Mouse (Mus musculus): ENCODE data around the gene Wfdc12. TPM values are rescaled to one million over a fixed set of nuclear protein-coding genes. Genes with fewer than 3 reads are reported as not detected.
A peak's percentile ranks its signal among the peaks of the same experiment; 100 is the strongest.
"Not testable (repeated sequence)": the region's sequence is repeated elsewhere in the genome, so short reads cannot be mapped to it uniquely, and the experiment has no call there.

Wfdc12 gene
- not detected in 2 replicates for polyA plus RNA-seq (2016; fragmentation: Nextera tagmentation; extraction: Ambion mirVana)

DNA sequence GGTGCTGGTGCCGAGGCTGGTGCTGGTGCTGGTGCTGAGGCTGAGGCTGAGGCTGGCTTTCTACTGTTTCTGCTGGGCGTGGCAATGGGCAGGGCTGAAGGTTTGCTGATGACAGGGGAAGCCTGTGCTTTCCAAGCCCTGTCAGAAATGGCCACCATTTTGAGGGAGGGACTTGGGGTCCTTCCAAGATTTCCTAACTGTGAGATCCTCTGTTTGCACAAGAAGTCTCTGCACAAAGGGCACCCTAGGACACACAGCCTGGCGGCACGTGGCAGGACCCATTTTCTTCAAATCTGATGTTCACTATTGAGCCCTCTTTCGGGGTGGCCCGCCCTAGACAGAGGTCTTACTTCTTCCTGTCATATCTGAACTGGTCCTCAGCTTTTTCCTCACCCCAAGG, at the start of gene Wfdc12:
TSS of gene Wfdc12 (minus strand) at position 33 of the 400 bp plus-strand sequence.
- Histone ChIP-seq H3K36me3 (no peaks in the 10 kb centered on the region), H3K27ac (no peak within 1 kb of the TSS), H3K9me3 (no peaks in the 10 kb centered on the region), H3K27me3 (ENCODE audit: insufficient read depth, poor library complexity, severe bottlenecking) (0 out of 2 replicates have a peak, but pooled peaks cover 4% of the 10 kb centered on the region), H3K4me1 (no peaks in the 10 kb centered on the region), H3K4me3 (no peak within 1 kb of the TSS)
- DNase-seq (ENCODE audit: low spot score) = peak; percentile 59
- 88% methylated on average over 6 of the region's 6 CpGs for WGBS

- H3K4me3 ChIP-seq = no peak within 1 kb of the TSS
- 73% methylated on average over 3 of the region's 3 CpGs for WGBS
- DNase-seq (ENCODE audit: low spot score) = no peak
- no peaks in the 10 kb centered on the region for H3K9me3 ChIP-seq
- no peaks in the 10 kb centered on the region for H3K4me1 ChIP-seq
- H3K27me3 ChIP-seq (ENCODE audit: insufficient read depth, poor library complexity, severe bottlenecking) = no peaks in the 10 kb centered on the region
- no peaks in the 10 kb centered on the region for H3K36me3 ChIP-seq
- no peak within 1 kb of the TSS for H3K27ac ChIP-seq
Measured at GRCm38 (mm10) chr2:164238366-164238765, 48.0 kb upstream of the Wfdc12 start, which contains the start of gene Svs2. Gene Svs2 (minus strand): TSS chr2:164238466.

- no peak overlapping the region for H3K27ac ChIP-seq
- H3K36me3 ChIP-seq = no peaks in the 10 kb centered on the region
- H3K4me3 ChIP-seq = no peak overlapping the region
- 81% methylated on average over 8 of the region's 8 CpGs for WGBS
- no peaks in the 10 kb centered on the region for H3K27me3 ChIP-seq (ENCODE audit: insufficient read depth, poor library complexity, severe bottlenecking)
- no peak for DNase-seq (ENCODE audit: low spot score)
- H3K4me1 ChIP-seq = no peaks in the 10 kb centered on the region
- H3K9me3 ChIP-seq = no peaks in the 10 kb centered on the region
Measured at GRCm38 (mm10) chr2:164232671-164233070, 42.3 kb upstream of the Wfdc12 start.

DNA sequence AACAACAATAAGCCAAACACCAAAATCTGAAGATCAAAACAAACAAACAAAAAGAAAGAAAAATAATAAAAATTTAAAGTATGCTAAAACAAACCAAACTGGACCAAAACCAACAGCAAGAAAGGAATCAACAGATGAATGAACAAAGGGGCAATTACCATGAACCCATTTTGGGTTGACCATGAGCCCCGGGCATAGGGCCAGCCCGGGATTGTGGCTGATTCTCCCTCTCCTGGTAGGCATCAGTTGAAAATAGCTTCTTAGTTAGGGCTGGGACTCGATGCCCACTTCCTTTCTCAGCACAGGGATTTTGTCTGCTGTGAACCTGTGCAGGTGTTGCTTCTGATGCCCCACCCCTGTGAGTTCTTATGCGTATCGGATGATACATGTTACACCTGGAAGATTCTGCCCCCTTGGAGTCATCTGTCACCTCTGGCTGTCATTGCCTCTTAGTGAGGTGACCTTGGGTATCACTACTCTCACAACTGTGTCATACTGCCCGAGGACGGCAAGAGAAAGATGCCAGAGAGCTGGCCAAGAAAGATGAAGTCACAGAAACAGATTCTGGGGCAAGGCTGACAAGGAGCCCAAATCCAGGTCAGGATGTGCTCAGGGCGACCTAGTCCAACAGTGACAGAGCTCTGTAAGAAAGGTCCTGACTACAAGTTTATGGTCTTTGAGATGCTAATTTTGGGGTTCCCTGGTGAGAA, 38.1 kb upstream of the Wfdc12 start:
- Histone ChIP-seq H3K36me3 (no peaks in the 10 kb centered on the region), H3K9me3 (no peaks in the 10 kb centered on the region), H3K27ac (no peak overlapping the region), H3K4me3 (no peak overlapping the region), H3K27me3 (ENCODE audit: insufficient read depth, poor library complexity, severe bottlenecking) (no peaks in the 10 kb centered on the region), H3K4me1 (no peaks in the 10 kb centered on the region)
- 83% methylated on average over 8 of the region's 8 CpGs for WGBS
- no peak for DNase-seq (ENCODE audit: low spot score)

DNA sequence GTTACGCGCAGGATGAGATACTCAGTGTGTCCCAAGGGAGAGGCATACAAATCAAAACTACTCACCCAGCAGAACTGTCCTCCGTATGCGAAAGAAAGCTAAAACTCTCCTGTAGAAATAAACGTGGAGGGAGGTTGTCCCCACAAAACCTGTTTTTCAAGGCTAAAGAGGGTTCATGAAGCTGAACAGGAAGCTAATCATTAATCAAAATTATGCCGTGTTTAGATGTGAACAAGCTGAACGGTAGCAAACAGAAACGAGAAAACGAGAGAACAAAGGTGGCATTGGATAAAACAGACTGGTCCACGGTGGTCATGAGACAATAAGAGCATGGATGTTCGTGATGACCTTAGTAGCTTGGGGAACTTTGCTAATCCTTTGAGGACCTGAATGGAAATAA, 31.1 kb upstream of the Wfdc12 start, which contains the start of gene Wfdc15b:
TSS of gene Wfdc15b (minus strand) at position 139 of the 400 bp plus-strand sequence.
- WGBS = 79% methylated on average over 11 of the region's 11 CpGs
- no peak for DNase-seq (ENCODE audit: low spot score)

GRCm38 (mm10) chr2:164219295-164219694, 28.9 kb upstream of the Wfdc12 start:
- DNase-seq (ENCODE audit: low spot score) = no peak
- H3K36me3 ChIP-seq = no peaks in the 10 kb centered on the region
- H3K27ac ChIP-seq = no peak overlapping the region
- H3K4me1 ChIP-seq = no peaks in the 10 kb centered on the region
- 84% methylated on average over 9 of the region's 9 CpGs for WGBS
- H3K4me3 ChIP-seq = no peak overlapping the region
- H3K9me3 ChIP-seq = no peaks in the 10 kb centered on the region
- H3K27me3 ChIP-seq (ENCODE audit: insufficient read depth, poor library complexity, severe bottlenecking) = no peaks in the 10 kb centered on the region

More for the DNA sequence above, 31.1 kb upstream of the Wfdc12 start, which contains the start of gene Wfdc15b:
- H3K4me1 ChIP-seq = no peaks in the 10 kb centered on the region
- no peak within 1 kb of the TSS for H3K27ac ChIP-seq
- no peak within 1 kb of the TSS for H3K4me3 ChIP-seq
- H3K9me3 ChIP-seq = no peaks in the 10 kb centered on the region
- H3K36me3 ChIP-seq = no peaks in the 10 kb centered on the region
- H3K27me3 ChIP-seq (ENCODE audit: insufficient read depth, poor library complexity, severe bottlenecking) = no peaks in the 10 kb centered on the region

DNA sequence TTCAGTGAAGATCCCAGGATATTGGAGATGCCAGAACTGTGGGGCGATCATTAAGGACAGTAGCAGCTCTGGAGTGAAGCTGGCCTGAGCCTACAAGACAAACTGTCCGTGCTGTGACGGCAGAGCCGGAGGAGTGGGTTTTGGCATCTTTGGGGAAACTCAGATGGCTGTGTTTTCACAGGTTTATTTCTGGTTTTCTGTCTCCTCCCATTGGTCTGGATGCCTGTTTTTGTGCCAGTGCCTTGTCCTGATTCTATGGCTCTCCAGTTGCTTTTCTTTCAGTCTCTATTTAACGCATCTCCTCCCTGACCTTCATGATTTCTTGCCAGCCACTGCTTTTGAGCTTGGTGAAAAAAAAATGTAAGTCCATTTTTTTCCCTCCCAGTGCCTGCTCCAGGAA, 22.3 kb upstream of the Wfdc12 start:
- WGBS = 86% methylated on average over 5 of the region's 5 CpGs
- H3K9me3 ChIP-seq = no peaks in the 10 kb centered on the region
- H3K27me3 ChIP-seq (ENCODE audit: insufficient read depth, poor library complexity, severe bottlenecking) = no peaks in the 10 kb centered on the region
- no peaks in the 10 kb centered on the region for H3K36me3 ChIP-seq
- DNase-seq (ENCODE audit: low spot score) = no peak
- H3K4me3 ChIP-seq = no peak overlapping the region
- no peak overlapping the region for H3K27ac ChIP-seq
- no peaks in the 10 kb centered on the region for H3K4me1 ChIP-seq

DNA sequence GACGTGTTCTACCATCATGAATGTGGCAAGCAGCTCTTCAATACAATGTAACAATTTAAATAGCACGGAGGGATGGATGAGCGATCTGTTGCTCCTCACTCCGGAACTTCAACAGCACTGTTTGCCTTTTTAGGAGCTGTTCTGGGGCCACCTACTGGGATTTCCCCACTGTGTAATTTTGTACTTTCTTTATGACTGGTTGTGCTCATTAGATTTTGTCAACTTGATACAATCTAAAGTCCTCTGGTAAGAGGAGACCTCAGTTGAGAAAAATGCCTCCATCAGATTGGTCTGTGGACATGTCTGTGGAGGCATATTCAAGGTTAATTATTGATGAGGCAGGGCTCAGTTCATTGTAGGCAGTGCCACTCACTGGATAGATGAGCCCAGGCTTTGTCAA, 20.5 kb upstream of the Wfdc12 start:
- DNase-seq (ENCODE audit: low spot score) = no peak
- no peak overlapping the region for H3K27ac ChIP-seq
- WGBS = 82% methylated on average over 4 of the region's 4 CpGs
- no peak overlapping the region for H3K4me3 ChIP-seq
- no peaks in the 10 kb centered on the region for H3K9me3 ChIP-seq
- H3K36me3 ChIP-seq = no peaks in the 10 kb centered on the region
- H3K4me1 ChIP-seq = no peaks in the 10 kb centered on the region
- H3K27me3 ChIP-seq (ENCODE audit: insufficient read depth, poor library complexity, severe bottlenecking) = no peaks in the 10 kb centered on the region

- DNase-seq (ENCODE audit: low spot score) = no peak
- no peaks in the 10 kb centered on the region for H3K27me3 ChIP-seq (ENCODE audit: insufficient read depth, poor library complexity, severe bottlenecking)
- WGBS = 70% methylated on average over 4 of the region's 4 CpGs
Measured at GRCm38 (mm10) chr2:164206676-164207075, 16.3 kb upstream of the Wfdc12 start.

DNA sequence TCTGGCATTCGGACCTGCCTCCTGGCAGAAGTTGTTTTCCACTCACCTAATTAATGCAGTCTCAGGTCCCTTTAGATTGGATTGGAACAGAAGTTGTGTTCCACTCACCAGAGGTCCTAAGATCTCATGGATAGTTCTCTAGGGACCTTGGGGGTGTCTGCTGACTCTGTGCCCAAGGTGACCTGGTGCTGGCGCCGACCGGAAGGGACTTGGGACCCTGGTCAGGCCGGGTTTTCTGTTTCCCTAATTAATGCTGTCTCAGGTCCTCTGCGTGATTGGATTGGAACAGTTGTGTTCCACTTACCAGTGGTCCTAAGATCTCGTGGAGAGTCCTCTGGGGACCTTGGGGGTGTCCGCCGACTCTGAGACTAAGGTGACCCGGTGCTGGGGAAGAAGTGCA, 15.6 kb upstream of the Wfdc12 start:
- WGBS = 88% methylated on average over 10 of the region's 10 CpGs
- not testable (repeated sequence) for H3K36me3 ChIP-seq

More at GRCm38 (mm10) chr2:164206676-164207075, 16.3 kb upstream of the Wfdc12 start:
- Histone ChIP-seq H3K9me3 (no peaks in the 10 kb centered on the region), H3K4me3 (no peak overlapping the region), H3K4me1 (no peaks in the 10 kb centered on the region), H3K27ac (no peak overlapping the region), H3K36me3 (no peaks in the 10 kb centered on the region)

DNA sequence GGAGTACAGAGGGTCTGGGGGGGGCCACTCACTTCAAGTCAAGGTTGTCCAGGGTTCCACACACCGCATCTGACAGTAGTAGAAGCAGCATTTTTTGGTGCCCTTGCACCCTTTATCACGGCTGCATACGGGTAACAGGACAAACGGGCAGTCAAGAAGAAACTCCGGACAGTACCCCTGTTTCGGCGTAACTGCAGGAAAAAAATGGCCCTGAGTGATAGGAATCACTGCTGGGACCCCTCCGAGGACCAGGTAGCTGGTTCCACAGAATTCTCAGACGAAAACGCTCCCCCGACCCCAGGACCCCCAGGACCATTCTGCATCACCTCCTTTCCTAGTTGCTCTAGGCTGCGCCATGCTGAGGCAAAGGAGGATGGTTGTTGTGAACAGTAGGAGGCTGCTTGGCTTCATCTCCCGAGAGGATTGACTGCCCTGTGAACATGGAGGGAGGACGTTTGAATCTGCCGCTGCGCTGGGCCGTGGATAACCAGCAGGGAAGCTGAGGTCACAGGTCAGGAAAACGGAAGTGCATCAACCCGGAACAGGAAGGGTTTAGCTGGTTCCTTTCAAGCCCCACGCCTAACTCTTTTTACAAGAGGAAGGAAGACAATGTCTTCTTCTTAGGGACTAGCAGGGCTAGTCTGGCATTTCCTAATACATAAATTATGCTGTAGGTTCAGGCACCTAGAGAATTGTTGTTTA, 9.4 kb upstream of the Wfdc12 start, which contains the start of gene Wfdc15a:
TSS of gene Wfdc15a (minus strand) at position 505 of the 702 bp plus-strand sequence.
- H3K27me3 ChIP-seq (ENCODE audit: insufficient read depth, poor library complexity, severe bottlenecking) = no peaks in the 10 kb centered on the region
- H3K9me3 ChIP-seq = no peaks in the 10 kb centered on the region
- WGBS = 81% methylated on average over 20 of the region's 20 CpGs
- H3K4me1 ChIP-seq = no peaks in the 10 kb centered on the region
- H3K4me3 ChIP-seq = no peak within 1 kb of the TSS
- DNase-seq (ENCODE audit: low spot score) = peak; percentile 62
- H3K36me3 ChIP-seq = no peaks in the 10 kb centered on the region
- H3K27ac ChIP-seq = no peak within 1 kb of the TSS

More for the DNA sequence above, 15.6 kb upstream of the Wfdc12 start:
- H3K27ac ChIP-seq; H3K27me3 ChIP-seq (ENCODE audit: insufficient read depth, poor library complexity, severe bottlenecking); H3K4me1 ChIP-seq; DNase-seq (ENCODE audit: low spot score); H3K4me3 ChIP-seq; H3K9me3 ChIP-seq: not testable (repeated sequence)

DNA sequence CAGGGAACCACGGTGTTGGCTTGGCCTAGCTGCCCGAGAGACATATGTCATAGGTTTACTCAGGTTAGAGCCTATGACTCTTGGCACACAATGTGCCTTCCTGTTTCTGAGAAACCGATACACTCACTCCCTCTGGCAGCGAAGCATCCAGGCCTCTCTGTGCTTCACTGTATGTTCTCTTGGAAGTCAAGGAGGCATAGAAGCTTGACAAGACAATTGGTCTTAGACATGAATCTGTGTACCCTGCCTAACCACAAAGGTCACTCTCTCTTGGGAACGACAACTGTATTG, 6.2 kb upstream of the Wfdc12 start:
- Histone ChIP-seq H3K4me1 (no peaks in the 10 kb centered on the region), H3K9me3 (no peaks in the 10 kb centered on the region), H3K4me3 (no peak overlapping the region), H3K27ac (no peak overlapping the region), H3K27me3 (ENCODE audit: insufficient read depth, poor library complexity, severe bottlenecking) (no peaks in the 10 kb centered on the region), H3K36me3 (no peaks in the 10 kb centered on the region)
- DNase-seq (ENCODE audit: low spot score) = peak; percentile 42
- 85% methylated on average over 5 of the region's 5 CpGs for WGBS

DNA sequence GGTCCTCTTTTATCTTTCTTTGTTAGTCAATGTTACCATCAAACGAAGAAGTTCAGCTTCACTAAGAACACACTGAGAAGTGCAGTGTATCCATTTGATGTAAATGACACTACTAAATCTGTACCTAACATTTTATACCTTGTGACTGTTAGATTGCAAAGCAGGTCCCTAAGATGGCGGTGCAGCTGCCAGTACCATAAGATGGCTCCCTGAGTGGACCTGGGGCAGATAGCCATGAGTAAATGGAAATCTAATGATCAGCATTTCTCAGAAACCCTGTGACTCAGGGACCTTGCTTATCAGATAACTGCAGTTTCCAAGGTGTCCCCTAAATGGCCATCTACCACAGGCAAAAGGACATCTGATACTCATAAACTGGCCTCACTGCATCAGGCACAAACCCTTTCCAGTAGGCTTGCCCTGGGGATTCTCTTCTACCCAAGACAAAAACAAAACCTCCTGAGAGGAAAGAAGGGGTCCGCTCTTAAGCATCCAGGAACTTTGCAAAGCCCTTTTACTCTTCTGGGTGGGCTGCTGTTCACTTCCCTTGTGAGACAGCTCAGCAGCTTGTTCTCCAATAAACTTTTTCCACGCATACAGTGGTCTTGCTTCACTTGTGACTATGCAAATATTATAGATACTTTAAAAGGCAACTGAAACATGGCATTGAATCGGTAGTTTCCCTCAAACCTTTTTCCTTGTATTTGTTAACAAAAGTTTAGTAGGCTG, 5.7 kb upstream of the Wfdc12 start:
- Histone ChIP-seq H3K27ac (no peak overlapping the region), H3K36me3 (no peaks in the 10 kb centered on the region), H3K27me3 (ENCODE audit: insufficient read depth, poor library complexity, severe bottlenecking) (no peaks in the 10 kb centered on the region), H3K4me1 (no peaks in the 10 kb centered on the region), H3K4me3 (no peak overlapping the region), H3K9me3 (no peaks in the 10 kb centered on the region)
- WGBS = 81% methylated on average over 5 of the region's 5 CpGs
- DNase-seq (ENCODE audit: low spot score) = peak; percentile 62

Data from heart, embryonic 10.5 days (tissue).